Mouse (Mus musculus) cerebellum, adult 2 months (tissue): ENCODE results near the gene Trpc5.

Experiments used
- CTCF ChIP-seq: fragments of 200-500 bp; IDR thresholded peaks from 2 replicates; pipeline ENCODE4 v1.5.1; 2011; ENCODE audit warnings: low read depth, mild to moderate bottlenecking, control low read depth, low read length, moderate library complexity, borderline replicate concordance; ENCODE audit not compliant: insufficient read depth
- POLR2A ChIP-seq: fragments of 200-500 bp; IDR thresholded peaks from 2 replicates; pipeline ENCODE4 v1.6.1; 2011; ENCODE audit warnings: low read length, control low read depth, borderline replicate concordance; ENCODE audit not compliant: insufficient read depth

DNA sequence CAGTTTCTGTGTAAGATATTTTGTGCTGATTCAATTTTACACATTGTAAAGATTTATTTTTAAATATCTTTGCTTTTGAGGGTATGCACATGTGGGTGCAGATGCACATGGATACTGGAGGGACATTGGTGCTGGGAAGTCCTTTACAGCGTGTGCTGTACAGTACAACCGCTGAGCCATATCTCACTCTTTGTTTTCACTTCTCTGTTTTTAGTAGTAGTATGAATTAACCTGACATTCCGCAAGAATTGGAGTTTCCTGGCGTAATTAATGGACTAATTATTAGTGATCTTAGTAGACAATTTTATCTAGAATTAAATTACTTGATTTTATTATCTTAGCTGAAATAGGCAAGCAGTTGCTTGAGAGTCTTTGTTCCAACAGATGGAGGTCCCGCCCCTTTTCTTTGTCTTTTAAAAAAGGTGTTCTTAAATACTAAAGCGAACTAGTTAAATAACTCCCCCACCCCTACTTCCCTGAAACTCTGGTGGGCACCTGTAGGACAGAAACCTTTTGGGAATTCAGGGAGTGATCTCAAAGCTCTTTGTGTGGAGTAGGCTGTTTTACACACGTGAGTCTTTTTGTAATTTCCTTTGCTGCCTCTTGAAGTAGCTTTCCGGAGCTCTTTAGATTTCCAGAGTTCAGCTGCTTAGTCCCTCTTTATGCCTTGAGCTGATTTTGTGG, 352.5 kb downstream of the Trpc5 start:
- TF ChIP-seq POLR2A (no peak), CTCF (no peak)
